Mouse (Mus musculus): ENCODE measurements around the gene Fam172a. TPM values are rescaled to one million over a fixed set of nuclear protein-coding genes. Genes with fewer than 3 reads are reported as not detected.

Gene Fam172a
- total and polyA plus RNA-seq, 2 experiments from 2014 or later: 22.1 to 37.6 TPM

GRCm38 (mm10) chr13:78200407-78200806, 498.6 kb downstream of the Fam172a start:
- Histone ChIP-seq H3K27me3 (ENCODE audit: insufficient read depth, low read length) (no peaks in the 10 kb centered on the region), H3K36me3 (ENCODE audit: insufficient read depth, low read length) (no peaks in the 10 kb centered on the region), H3K4me3 (ENCODE audit: low read length) (peak overlapping the region; percentile 94), H3K4me2 (ENCODE audit: low read depth, low read length) (peak overlapping the region; percentile 87), H3K27ac (peak overlapping the region; percentile 98), H3K9ac (replicated peaks; ENCODE audit: low read length) (peak overlapping the region; percentile 99; the same call in 1 of the 2 replicates), H3K9me3 (ENCODE audit: low read length) (no peaks in the 10 kb centered on the region), H3K4me1 (ENCODE audit: insufficient read depth, low read length) (no peaks in the 10 kb centered on the region)
- TF ChIP-seq CTCF (IDR thresholded peaks at IDR 0.05; ENCODE audit: low read depth): no peak
- peak; percentile 72 for ATAC-seq
- 0% methylated on average over 8 of the region's 9 CpGs for WGBS
- peak; percentile 95 for DNase-seq (ENCODE audit: low spot score)

- peak; percentile 88 for TF ChIP-seq CTCF (IDR thresholded peaks at IDR 0.05; ENCODE audit: low read depth)
- Histone ChIP-seq H3K4me3 (ENCODE audit: low read length) (peak overlapping the region; percentile 94), H3K27ac (peak overlapping the region; percentile 93), H3K9me3 (ENCODE audit: low read length) (no peaks in the 10 kb centered on the region), H3K27me3 (ENCODE audit: insufficient read depth, low read length) (no peaks in the 10 kb centered on the region), H3K4me1 (ENCODE audit: insufficient read depth, low read length) (no peaks in the 10 kb centered on the region), H3K36me3 (ENCODE audit: insufficient read depth, low read length) (no peaks in the 10 kb centered on the region), H3K4me2 (ENCODE audit: low read depth, low read length) (peak overlapping the region; percentile 87), H3K9ac (replicated peaks; ENCODE audit: low read length) (peak overlapping the region; percentile 70)
- ATAC-seq (peak; percentile 72), DNase-seq (ENCODE audit: low spot score) (peak; percentile 97)
- WGBS: 1% methylated on average over 28 of the region's 30 CpGs
These were observed 499.4 kb downstream of the Fam172a start for GRCm38 (mm10) chr13:78200991-78201870.

GRCm38 (mm10) chr13:78201871-78202565, 500.2 kb downstream of the Fam172a start:
- peak; percentile 18; the same call in 1 of the 2 replicates for ATAC-seq
- TF ChIP-seq CTCF (IDR thresholded peaks at IDR 0.05; ENCODE audit: low read depth): no peak
- no peaks in the 10 kb centered on the region for H3K4me1 ChIP-seq (ENCODE audit: insufficient read depth, low read length)
- H3K4me3 ChIP-seq (ENCODE audit: low read length): peak overlapping the region; percentile 94
- no peak for DNase-seq (ENCODE audit: low spot score)
- no peaks in the 10 kb centered on the region for H3K36me3 ChIP-seq (ENCODE audit: insufficient read depth, low read length)
- peak overlapping the region; percentile 70 for H3K9ac ChIP-seq (replicated peaks; ENCODE audit: low read length)
- no peaks in the 10 kb centered on the region for H3K9me3 ChIP-seq (ENCODE audit: low read length)
- peak overlapping the region; percentile 93 for H3K27ac ChIP-seq
- no peaks in the 10 kb centered on the region for H3K27me3 ChIP-seq (ENCODE audit: insufficient read depth, low read length)
- WGBS: under 1% methylated on average over 22 of the region's 22 CpGs
- H3K4me2 ChIP-seq (ENCODE audit: low read depth, low read length): peak overlapping the region; percentile 87

GRCm38 (mm10) chr13:78202574-78203347, 500.9 kb downstream of the Fam172a start:
- H3K27ac ChIP-seq: peak overlapping the region; percentile 93
- H3K4me3 ChIP-seq (ENCODE audit: low read length): peak overlapping the region; percentile 94
- no peaks in the 10 kb centered on the region for H3K9me3 ChIP-seq (ENCODE audit: low read length)
- ATAC-seq: peak; percentile 4; the same call in 1 of the 2 replicates
- WGBS: under 1% methylated on average over 47 of the region's 47 CpGs
- no peaks in the 10 kb centered on the region for H3K27me3 ChIP-seq (ENCODE audit: insufficient read depth, low read length)
- no peak for TF ChIP-seq CTCF (IDR thresholded peaks at IDR 0.05; ENCODE audit: low read depth)
- H3K9ac ChIP-seq (replicated peaks; ENCODE audit: low read length): peak overlapping the region; percentile 70
- DNase-seq (ENCODE audit: low spot score): peak; percentile 64
- H3K4me2 ChIP-seq (ENCODE audit: low read depth, low read length): peak overlapping the region; percentile 87
- H3K36me3 ChIP-seq (ENCODE audit: insufficient read depth, low read length): no peaks in the 10 kb centered on the region
- 0 out of 2 replicates have a peak, but pooled peaks cover 2% of the 10 kb centered on the region for H3K4me1 ChIP-seq (ENCODE audit: insufficient read depth, low read length)

GRCm38 (mm10) chr13:78203348-78204061, 501.7 kb downstream of the Fam172a start:
- ATAC-seq: peak; percentile 68
- whole genome bisulfite sequencing: 1% methylated on average over 35 of the region's 37 CpGs

More at GRCm38 (mm10) chr13:78203348-78204061, 501.7 kb downstream of the Fam172a start:
- no peaks in the 10 kb centered on the region for H3K36me3 ChIP-seq (ENCODE audit: insufficient read depth, low read length)
- 0 out of 2 replicates have a peak, but pooled peaks cover 5% of the 10 kb centered on the region for H3K4me1 ChIP-seq (ENCODE audit: insufficient read depth, low read length)
- H3K27ac ChIP-seq: peak overlapping the region; percentile 93
- peak; percentile 87 for DNase-seq (ENCODE audit: low spot score)
- H3K4me2 ChIP-seq (ENCODE audit: low read depth, low read length): peak overlapping the region; percentile 87
- H3K4me3 ChIP-seq (ENCODE audit: low read length): peak overlapping the region; percentile 94
- no peaks in the 10 kb centered on the region for H3K9me3 ChIP-seq (ENCODE audit: low read length)
- H3K27me3 ChIP-seq (ENCODE audit: insufficient read depth, low read length): no peaks in the 10 kb centered on the region
- peak; percentile 68 for TF ChIP-seq CTCF (IDR thresholded peaks at IDR 0.05; ENCODE audit: low read depth)
- peak overlapping the region; percentile 70 for H3K9ac ChIP-seq (replicated peaks; ENCODE audit: low read length)
